Mouse (Mus musculus): ENCODE results near the gene As3mt.
"Not testable (repeated sequence)": the region's sequence is repeated elsewhere in the genome, so short reads cannot be mapped to it uniquely, and the experiment has no call there.

Gene As3mt

DNA sequence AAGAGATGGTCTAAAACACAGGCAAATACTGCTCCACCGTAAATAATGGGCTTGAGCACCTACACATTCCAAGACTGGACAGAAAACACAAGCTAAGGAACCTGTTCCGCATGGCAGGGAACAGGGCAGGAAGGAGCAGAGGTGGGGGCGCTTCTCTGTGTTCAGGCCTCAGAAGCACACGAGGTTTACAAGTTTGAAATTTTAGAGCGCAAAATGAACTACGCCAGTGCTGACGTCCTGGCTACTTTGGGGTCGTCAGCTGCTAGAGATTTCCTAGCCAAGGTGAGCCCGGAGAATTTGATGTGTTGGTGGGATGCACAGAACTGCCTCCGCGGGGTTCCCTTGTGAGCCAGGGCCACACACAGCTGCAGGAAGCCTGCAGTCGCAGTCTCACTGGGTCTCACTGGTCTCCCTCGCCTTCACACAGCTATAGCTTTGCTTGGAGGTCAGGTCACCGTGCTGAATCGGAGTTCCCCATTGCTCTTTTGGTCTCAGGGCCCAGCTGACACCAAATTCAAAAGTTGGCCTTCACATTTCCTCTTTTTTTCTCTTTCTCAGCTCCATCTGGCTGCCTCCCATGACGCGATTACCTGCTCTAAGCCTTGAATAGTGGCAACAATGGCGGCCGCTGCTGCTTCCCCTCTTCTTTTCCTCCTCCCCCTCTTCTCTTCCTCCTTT lies 9.3 kb upstream of the As3mt start:
- peak in 1 of 2 experiments; percentile 74 for DNase-seq (ENCODE audit: inconsistent age in 2 of 2, low spot score in 1 of 2)

- peak in 1 of 2 experiments; percentile 48 for DNase-seq (ENCODE audit: inconsistent age in 2 of 2, low spot score in 1 of 2)
Observed at GRCm38 (mm10) chr19:46699011-46699481, 8.2 kb upstream of the As3mt start.

DNA sequence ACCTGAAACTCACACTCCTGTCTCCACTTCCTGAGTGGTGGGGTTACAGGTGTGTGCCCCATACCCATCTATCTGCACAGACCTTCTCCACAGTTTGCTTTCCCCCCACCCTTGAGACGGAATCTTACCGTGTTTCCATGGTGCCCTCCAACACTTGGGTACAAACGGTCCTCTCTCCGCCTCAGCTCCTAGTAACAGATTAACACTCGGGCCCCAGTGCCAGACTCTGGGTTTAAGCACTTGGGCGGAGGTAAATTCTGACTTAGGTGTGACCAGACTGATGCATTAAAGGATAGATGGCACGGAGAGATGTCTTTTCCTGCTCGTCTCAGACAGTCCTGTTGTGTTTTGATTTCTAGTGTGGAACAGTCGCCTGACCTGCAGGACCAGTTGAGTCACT lies 6.1 kb upstream of the As3mt start:
- DNase-seq (ENCODE audit: inconsistent age in 2 of 2, low spot score in 1 of 2): no peak

- no peak for DNase-seq (ENCODE audit: inconsistent age in 2 of 2, low spot score in 1 of 2)
Observed at GRCm38 (mm10) chr19:46705779-46706495, 1.3 kb upstream of the As3mt start.

DNA sequence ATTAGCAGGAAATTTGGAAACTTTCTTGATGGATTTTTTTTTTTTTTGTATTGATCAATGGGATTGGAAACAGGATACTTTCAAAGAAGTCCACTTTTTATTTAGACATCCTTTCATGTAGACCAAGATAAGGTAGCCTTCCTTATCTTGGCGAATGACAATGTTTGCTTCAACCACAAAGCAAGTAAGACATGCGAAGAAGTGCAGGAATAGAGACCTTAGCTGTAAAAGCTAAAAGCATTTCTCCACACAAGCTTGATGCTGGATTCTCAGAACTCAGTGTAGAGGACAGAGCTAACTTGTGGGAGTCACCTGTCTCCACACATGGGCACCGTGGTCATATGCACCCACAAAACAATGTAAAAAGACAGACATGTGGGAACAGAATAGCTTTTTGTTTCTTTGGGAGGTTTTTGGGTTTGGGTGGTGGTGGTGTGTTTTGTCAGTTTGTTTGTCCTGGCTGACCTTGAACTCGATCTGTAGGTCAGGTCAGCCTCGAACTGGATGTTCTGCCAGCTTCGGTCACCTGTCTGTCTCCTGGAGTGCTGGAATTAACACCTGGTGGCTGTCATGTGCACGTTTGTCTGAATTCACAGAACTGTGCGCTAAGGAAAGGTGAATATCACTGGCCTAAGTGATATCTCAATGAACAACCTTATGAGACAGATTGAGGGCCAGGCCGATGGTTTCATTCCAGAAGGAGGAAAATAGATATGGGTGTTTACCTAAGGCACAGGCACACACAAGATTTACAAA lies 540 bp upstream of the As3mt start:
- no peak for DNase-seq (ENCODE audit: inconsistent age in 2 of 2, low spot score in 1 of 2)

- no peak for DNase-seq (ENCODE audit: inconsistent age in 2 of 2, low spot score in 1 of 2)
Observed at GRCm38 (mm10) chr19:46710614-46711013, 3.4 kb downstream of the As3mt start.

GRCm38 (mm10) chr19:46714234-46714633 lies 7.0 kb downstream of the As3mt start:
- DNase-seq (ENCODE audit: inconsistent age in 2 of 2, low spot score in 1 of 2): no peak

DNA sequence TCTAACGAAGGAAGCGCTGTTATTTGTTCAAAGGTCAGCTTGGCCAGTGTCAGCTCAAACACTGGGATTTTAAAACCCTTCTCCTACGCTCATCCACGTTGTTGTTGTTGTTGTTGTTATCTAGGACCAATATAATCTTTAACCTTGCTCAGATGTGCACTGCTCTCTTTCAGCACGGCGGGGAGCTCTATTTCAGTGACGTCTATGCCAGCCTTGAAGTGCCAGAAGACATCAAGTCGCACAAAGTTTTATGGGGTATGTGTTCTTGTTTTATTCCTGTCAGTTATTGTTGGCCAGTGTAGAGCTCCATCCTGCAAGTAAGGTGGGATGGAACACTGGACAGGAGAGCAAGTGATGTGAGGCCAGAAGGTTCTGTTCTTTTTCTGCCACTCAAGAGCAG lies 7.8 kb downstream of the As3mt start:
- DNase-seq (ENCODE audit: inconsistent age in 2 of 2, low spot score in 1 of 2): peak; percentile 74 to 81

DNA sequence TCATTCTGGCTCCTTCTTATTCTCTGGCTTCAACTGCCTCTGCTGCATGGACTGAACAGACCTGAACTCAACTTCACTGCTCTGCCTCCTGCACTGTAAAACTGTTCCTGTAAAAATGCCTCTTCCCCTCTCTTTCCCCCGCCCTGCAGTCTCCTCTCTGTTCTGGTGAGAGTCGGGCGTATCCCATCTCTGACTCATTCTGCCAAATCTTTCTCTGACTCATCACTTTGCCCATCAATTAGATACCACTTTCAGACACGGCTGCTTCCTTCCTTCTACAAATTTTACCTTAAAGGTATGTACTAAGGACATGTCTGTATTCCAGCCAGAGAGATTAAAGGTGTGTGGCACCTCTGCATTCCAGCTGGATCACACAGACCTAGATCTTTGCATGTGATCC lies 10.9 kb downstream of the As3mt start:
- peak; percentile 44 to 63 for DNase-seq (ENCODE audit: inconsistent age in 2 of 2, low spot score in 1 of 2)

DNA sequence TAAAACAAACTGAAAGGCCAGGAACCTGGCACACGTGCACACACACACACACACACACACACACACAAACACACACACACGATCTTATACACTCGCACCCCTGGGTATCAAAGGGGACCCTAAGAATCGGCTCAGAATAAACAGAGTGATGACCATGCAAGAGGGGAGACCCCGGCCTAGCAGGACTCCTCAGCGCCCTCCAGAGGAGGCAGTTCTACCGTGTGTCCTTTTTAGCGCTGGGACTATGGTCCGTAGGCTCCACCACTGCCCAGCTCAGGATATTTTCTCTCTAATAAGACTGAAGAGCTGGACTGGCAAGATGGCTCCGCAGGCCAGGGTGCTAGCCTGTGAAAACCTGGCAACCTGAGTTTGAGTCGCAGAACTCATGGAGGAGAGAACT lies 17.2 kb downstream of the As3mt start:
- DNase-seq (ENCODE audit: inconsistent age in 2 of 2, low spot score in 1 of 2): no peak

- peak in 1 of 2 experiments; percentile 59 for DNase-seq (ENCODE audit: inconsistent age in 2 of 2, low spot score in 1 of 2)
Observed at GRCm38 (mm10) chr19:46726142-46726541, 18.9 kb downstream of the As3mt start.

DNA sequence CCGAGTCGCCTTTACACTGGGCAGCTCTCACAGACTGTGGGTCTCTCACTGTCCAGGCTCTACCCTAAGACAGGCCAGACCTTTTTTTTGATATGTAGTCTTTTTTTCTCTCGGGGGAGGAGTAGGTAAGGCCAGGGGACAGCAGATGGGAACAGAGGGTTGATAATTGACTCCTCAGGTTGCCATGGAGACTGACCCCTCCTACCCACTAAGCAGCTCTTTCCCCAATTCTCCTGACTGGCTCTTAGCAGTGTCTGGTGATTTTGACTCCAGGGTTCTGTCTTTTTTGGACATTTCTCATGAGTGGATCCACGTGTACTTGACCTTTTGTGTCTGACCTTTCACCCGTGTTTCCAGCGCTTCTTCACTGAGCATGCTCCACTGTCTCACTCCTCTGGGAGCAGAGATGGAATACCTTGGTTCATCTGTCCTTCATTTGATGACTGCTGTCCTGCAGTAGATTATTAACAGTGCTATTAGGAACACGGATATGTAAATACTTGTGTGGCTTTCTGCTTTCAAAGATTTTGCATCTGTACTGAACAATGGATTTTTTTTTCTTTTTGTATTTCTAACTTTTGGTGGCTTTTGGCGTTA lies 20.0 kb downstream of the As3mt start:
- peak; percentile 61 to 77 for DNase-seq (ENCODE audit: inconsistent age in 2 of 2, low spot score in 1 of 2)

DNA sequence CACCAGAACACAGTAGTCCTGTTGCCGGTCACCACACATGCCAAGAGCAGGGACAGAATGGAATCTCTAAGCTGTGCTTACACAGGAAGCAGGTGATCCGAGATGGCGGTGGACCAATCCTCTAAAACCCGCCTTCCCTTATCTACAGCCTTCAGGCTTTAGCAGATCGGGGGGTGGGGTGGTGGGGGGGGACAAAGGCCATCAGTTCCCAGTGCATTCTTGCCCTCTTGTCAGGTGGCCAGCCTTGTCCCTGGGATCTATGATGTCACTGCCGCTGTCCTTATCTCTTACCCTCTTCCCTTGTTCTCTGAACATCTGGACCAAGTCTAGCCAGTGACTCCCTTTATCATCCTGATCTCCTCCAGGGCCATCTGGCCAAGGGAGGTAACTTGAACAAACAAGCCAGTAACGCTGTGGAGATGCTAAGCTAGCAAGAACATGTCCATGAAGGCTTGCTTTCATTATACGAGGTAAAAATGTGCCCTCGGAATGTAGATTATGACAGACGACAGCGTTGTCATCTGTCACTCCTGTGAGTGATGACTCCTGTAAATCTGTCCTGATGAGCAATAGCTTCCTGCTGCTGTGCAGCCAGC lies 20.8 kb downstream of the As3mt start:
- DNase-seq (ENCODE audit: inconsistent age in 2 of 2, low spot score in 1 of 2): peak; percentile 44 to 74

DNA sequence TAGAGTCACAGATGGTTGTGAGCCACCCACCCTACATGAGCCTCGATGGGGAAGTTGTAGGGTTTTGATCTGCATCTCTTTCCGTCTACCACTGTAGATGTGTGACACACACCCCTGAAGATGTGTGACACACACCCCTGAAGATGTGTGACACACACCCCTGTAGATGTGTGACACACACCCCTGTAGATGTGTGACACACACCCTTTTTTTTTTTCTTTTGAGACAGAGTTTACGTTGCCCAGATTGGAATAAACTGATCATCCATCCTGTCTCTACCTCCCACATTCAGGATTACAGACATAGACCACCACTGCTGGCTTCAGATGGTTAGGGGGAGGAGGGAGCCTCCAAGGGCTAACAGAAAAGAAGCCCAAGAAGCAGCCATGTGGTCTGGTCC lies 21.7 kb downstream of the As3mt start:
- no peak for DNase-seq (ENCODE audit: inconsistent age in 2 of 2, low spot score in 1 of 2)

DNA sequence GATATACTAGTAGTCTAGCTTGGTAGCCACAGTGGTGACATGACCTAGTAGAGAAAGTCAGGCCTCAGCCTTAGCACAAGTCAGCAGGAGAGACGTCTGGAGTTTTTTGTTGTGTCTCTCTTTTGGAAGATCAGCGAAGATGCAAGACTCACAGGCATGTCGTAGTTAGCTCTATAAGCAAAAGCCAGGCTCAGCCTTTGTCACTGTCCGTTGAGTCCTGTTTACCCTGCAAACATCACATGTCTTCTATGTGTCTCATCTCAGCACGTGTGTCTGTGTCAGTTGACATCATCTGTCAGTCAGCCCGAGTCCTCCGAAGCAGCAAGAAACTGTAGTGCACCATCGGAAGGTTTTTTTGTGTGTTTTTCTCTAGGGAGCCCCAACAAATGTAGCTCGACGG lies 24.1 kb downstream of the As3mt start:
- no peak for DNase-seq (ENCODE audit: inconsistent age in 2 of 2, low spot score in 1 of 2)

DNA sequence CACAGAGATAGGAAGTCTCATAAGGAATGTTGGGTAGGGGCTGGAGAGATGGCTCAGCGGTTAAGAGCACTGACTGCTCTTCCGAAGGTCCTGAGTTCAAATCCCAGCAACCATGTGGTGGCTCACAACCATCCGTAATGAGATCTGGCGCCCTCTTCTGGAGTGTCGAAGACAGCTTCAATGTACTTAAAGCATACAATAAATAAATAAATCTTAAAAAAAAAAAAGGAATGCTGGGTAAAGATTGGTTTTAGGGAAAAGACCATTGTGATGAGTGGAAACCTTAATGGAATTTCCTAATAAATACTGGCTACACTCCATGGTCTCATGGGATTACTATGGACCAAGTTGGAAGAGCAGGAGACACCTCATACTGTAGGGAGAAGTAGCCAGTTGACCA lies 25.4 kb downstream of the As3mt start:
- not testable (repeated sequence) for DNase-seq (ENCODE audit: inconsistent age in 2 of 2, low spot score in 1 of 2)

GRCm38 (mm10) chr19:46733626-46734025 lies 26.4 kb downstream of the As3mt start:
- no peak for DNase-seq (ENCODE audit: inconsistent age in 2 of 2, low spot score in 1 of 2)

- no peak for DNase-seq (ENCODE audit: inconsistent age in 2 of 2, low spot score in 1 of 2)
Observed at GRCm38 (mm10) chr19:46735241-46735640, 28.0 kb downstream of the As3mt start.

DNA sequence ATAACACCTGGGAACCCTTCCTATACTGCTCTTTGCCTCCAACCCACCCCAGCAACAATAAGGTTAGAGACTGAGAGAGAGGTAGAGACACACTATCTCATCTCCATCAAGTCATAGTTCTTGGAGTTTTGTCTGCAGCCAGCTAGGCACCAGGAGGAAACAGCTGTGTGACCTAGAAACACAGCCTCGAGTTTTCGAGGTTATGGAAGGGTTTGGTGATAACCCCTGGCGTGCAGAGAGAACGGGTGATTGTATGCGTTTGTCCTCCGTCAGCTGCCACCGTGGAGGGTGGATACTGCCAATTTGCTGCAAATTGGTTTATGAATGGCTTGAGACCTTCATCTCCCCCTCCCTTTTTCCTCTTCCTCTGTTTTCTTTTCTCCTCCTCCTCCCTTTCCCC lies 29.8 kb downstream of the As3mt start:
- DNase-seq (ENCODE audit: inconsistent age in 2 of 2, low spot score in 1 of 2): peak in 1 of 2 experiments; percentile 49

DNA sequence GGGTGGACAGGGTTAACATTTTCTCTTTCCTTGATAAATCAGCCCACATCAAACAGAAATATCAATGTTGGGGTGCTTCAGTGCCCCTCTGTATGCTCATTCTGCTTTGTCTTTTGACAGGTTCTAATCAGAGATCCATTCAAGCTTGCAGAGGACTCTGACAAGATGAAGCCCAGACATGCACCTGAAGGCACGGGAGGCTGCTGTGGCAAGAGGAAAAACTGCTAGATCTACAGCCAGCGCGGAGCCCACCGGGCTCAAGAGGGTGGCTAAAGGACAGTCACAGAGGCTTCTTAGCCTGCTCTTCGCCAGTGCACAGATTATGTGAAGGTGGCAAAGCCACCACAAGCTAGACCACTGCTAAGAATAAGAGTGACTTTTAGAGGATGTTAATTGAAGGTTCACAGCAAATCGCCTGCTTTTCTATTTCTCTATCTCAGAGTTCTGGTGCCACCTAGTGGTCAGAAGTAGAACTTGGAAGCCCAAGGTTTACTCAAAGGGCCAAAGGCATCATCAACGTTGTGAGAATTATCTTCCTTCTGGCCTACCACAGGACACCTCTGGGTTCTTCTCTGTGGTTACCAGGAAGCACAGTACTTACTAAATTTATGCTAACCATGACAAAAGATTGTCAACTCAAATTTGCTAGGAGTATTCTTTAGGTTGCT lies 33.2 kb downstream of the As3mt start:
- DNase-seq (ENCODE audit: inconsistent age in 2 of 2, low spot score in 1 of 2): peak; percentile 53 to 90
